Mouse (Mus musculus): ENCODE measurements around the gene Cfap44. TPM values are rescaled to one million over a fixed set of nuclear protein-coding genes. Genes with fewer than 3 reads are reported as not detected.

The Cfap44 gene
- 1.0 and 1.1 TPM in 2 replicates for polyA plus RNA-seq (2016; fragmentation: Nextera tagmentation; extraction: Ambion mirVana)

- H3K9me3 ChIP-seq = no peaks in the 10 kb centered on the region
- WGBS = 2% methylated on average over 17 of the region's 17 CpGs
- 0 out of 2 replicates have a peak within 1 kb of the TSS, but pooled peaks have one; percentile 17 for H3K9ac ChIP-seq
- no peaks in the 10 kb centered on the region for H3K36me3 ChIP-seq
- H3K4me2 ChIP-seq (replicated peaks) = peak within 1 kb of the TSS; percentile 53
- H3K27ac ChIP-seq = no peak within 1 kb of the TSS
- no peaks in the 10 kb centered on the region for H3K27me3 ChIP-seq (replicated peaks)
- peak within 1 kb of the TSS; percentile 15 for H3K4me3 ChIP-seq
- H3K4me1 ChIP-seq = peaks cover 11% of the 10 kb centered on the region
- peak; percentile 87 for ATAC-seq (ENCODE audit: low FRiP score, low read depth)
These were observed at the start of gene Cfap44 for GRCm38 (mm10) chr16:44394577-44395243. Gene Cfap44 (plus strand): TSS chr16:44394796.

- Histone ChIP-seq H3K9ac (peak within 1 kb of the TSS; percentile 74), H3K27ac (peak within 1 kb of the TSS; percentile 72; the same call in 1 of the 2 replicates), H3K4me2 (replicated peaks) (peak within 1 kb of the TSS; percentile 72), H3K27me3 (replicated peaks) (no peaks in the 10 kb centered on the region), H3K36me3 (no peaks in the 10 kb centered on the region), H3K4me3 (peak within 1 kb of the TSS; percentile 76), H3K9me3 (no peaks in the 10 kb centered on the region), H3K4me1 (peaks cover 12% of the 10 kb centered on the region)
- ATAC-seq (ENCODE audit: low FRiP score, low read depth) = peak; percentile 100
- under 1% methylated on average over 67 of the region's 67 CpGs for WGBS
These were observed 47.3 kb upstream of the Cfap44 start, which contains the start of gene Spice1 for GRCm38 (mm10) chr16:44347071-44347901. Gene Spice1 (plus strand): TSS chr16:44347121.

- WGBS = 85% methylated on average over 4 of the region's 4 CpGs
- no peak for ATAC-seq (ENCODE audit: low FRiP score, low read depth)
- no peak overlapping the region for H3K9ac ChIP-seq
- no peaks in the 10 kb centered on the region for H3K36me3 ChIP-seq
- peaks cover 12% of the 10 kb centered on the region for H3K4me1 ChIP-seq
- no peak overlapping the region for H3K4me2 ChIP-seq (replicated peaks)
- no peaks in the 10 kb centered on the region for H3K27me3 ChIP-seq (replicated peaks)
- no peak overlapping the region for H3K4me3 ChIP-seq
- H3K9me3 ChIP-seq = no peaks in the 10 kb centered on the region
- H3K27ac ChIP-seq = no peak overlapping the region
These were observed 44.7 kb upstream of the Cfap44 start for GRCm38 (mm10) chr16:44349801-44350397.

- ATAC-seq (ENCODE audit: low FRiP score, low read depth) = no peak
- Histone ChIP-seq H3K27me3 (replicated peaks) (no peaks in the 10 kb centered on the region), H3K27ac (no peak overlapping the region), H3K9ac (no peak overlapping the region), H3K4me1 (no peaks in the 10 kb centered on the region), H3K9me3 (no peaks in the 10 kb centered on the region), H3K4me2 (replicated peaks) (no peak overlapping the region), H3K36me3 (peaks cover 9% of the 10 kb centered on the region), H3K4me3 (no peak overlapping the region)
- 84% methylated on average over 7 of the region's 7 CpGs for WGBS
These were observed 38.3 kb upstream of the Cfap44 start for GRCm38 (mm10) chr16:44356291-44356690.

- ATAC-seq (ENCODE audit: low FRiP score, low read depth) = no peak
- Histone ChIP-seq H3K36me3 (peaks cover 17% of the 10 kb centered on the region), H3K4me1 (no peaks in the 10 kb centered on the region), H3K27ac (no peak overlapping the region), H3K4me2 (replicated peaks) (no peak overlapping the region), H3K9ac (no peak overlapping the region), H3K9me3 (no peaks in the 10 kb centered on the region), H3K4me3 (no peak overlapping the region), H3K27me3 (replicated peaks) (no peaks in the 10 kb centered on the region)
- WGBS = 77% methylated on average over 4 of the region's 4 CpGs
These were observed 36.9 kb upstream of the Cfap44 start for GRCm38 (mm10) chr16:44357571-44358268.

GRCm38 (mm10) chr16:44361921-44362890, 32.4 kb upstream of the Cfap44 start:
- Histone ChIP-seq H3K4me1 (no peaks in the 10 kb centered on the region), H3K27me3 (replicated peaks) (no peaks in the 10 kb centered on the region), H3K4me2 (replicated peaks) (no peak overlapping the region), H3K36me3 (peaks cover 21% of the 10 kb centered on the region), H3K4me3 (no peak overlapping the region), H3K9ac (no peak overlapping the region), H3K27ac (no peak overlapping the region), H3K9me3 (no peaks in the 10 kb centered on the region)
- ATAC-seq (ENCODE audit: low FRiP score, low read depth) = no peak
- WGBS = 89% methylated on average over 10 of the region's 10 CpGs

GRCm38 (mm10) chr16:44365522-44365921, 29.1 kb upstream of the Cfap44 start:
- H3K4me3 ChIP-seq = no peak overlapping the region
- no peak overlapping the region for H3K4me2 ChIP-seq (replicated peaks)
- no peak overlapping the region for H3K9ac ChIP-seq
- 95% methylated on average over 7 of the region's 7 CpGs for WGBS
- ATAC-seq (ENCODE audit: low FRiP score, low read depth) = no peak
- no peaks in the 10 kb centered on the region for H3K4me1 ChIP-seq
- H3K36me3 ChIP-seq = peaks cover 22% of the 10 kb centered on the region
- no peak overlapping the region for H3K27ac ChIP-seq
- no peaks in the 10 kb centered on the region for H3K27me3 ChIP-seq (replicated peaks)
- H3K9me3 ChIP-seq = no peaks in the 10 kb centered on the region

- no peaks in the 10 kb centered on the region for H3K27me3 ChIP-seq (replicated peaks)
- no peak overlapping the region for H3K9ac ChIP-seq
- ATAC-seq (ENCODE audit: low FRiP score, low read depth) = no peak
- no peak overlapping the region for H3K27ac ChIP-seq
- no peak overlapping the region for H3K4me2 ChIP-seq (replicated peaks)
- peaks cover 18% of the 10 kb centered on the region for H3K36me3 ChIP-seq
- no peaks in the 10 kb centered on the region for H3K4me1 ChIP-seq
- 92% methylated on average over 4 of the region's 4 CpGs for WGBS
- no peak overlapping the region for H3K4me3 ChIP-seq
- no peaks in the 10 kb centered on the region for H3K9me3 ChIP-seq
These were observed 19.1 kb upstream of the Cfap44 start for GRCm38 (mm10) chr16:44375459-44375858.

- peaks cover 9% of the 10 kb centered on the region for H3K36me3 ChIP-seq
- ATAC-seq (ENCODE audit: low FRiP score, low read depth) = no peak
- H3K9me3 ChIP-seq = no peaks in the 10 kb centered on the region
- H3K4me1 ChIP-seq = peaks cover 4% of the 10 kb centered on the region; the same call in 1 of the 2 replicates
- no peak overlapping the region for H3K4me3 ChIP-seq
- 69% methylated on average over 4 of the region's 4 CpGs for WGBS
- H3K27me3 ChIP-seq (replicated peaks) = no peaks in the 10 kb centered on the region
- no peak overlapping the region for H3K27ac ChIP-seq
- H3K9ac ChIP-seq = no peak overlapping the region
- no peak overlapping the region for H3K4me2 ChIP-seq (replicated peaks)
These were observed 14.6 kb upstream of the Cfap44 start for GRCm38 (mm10) chr16:44380006-44380405.

- Histone ChIP-seq H3K4me2 (replicated peaks) (no peak overlapping the region), H3K27ac (no peak overlapping the region), H3K4me1 (peaks cover 4% of the 10 kb centered on the region; the same call in 1 of the 2 replicates), H3K4me3 (no peak overlapping the region), H3K9me3 (no peaks in the 10 kb centered on the region), H3K27me3 (replicated peaks) (no peaks in the 10 kb centered on the region), H3K36me3 (peaks cover 12% of the 10 kb centered on the region), H3K9ac (no peak overlapping the region)
- WGBS = 15% methylated on average over 5 of the region's 5 CpGs
- no peak for ATAC-seq (ENCODE audit: low FRiP score, low read depth)
These were observed 13.0 kb upstream of the Cfap44 start for GRCm38 (mm10) chr16:44381578-44381977.

GRCm38 (mm10) chr16:44383549-44383948, 11.0 kb upstream of the Cfap44 start:
- Histone ChIP-seq H3K4me2 (replicated peaks) (no peak overlapping the region), H3K4me1 (peaks cover 4% of the 10 kb centered on the region; the same call in 1 of the 2 replicates), H3K4me3 (no peak overlapping the region), H3K9me3 (no peaks in the 10 kb centered on the region), H3K9ac (no peak overlapping the region), H3K27ac (no peak overlapping the region), H3K27me3 (replicated peaks) (no peaks in the 10 kb centered on the region), H3K36me3 (peaks cover 8% of the 10 kb centered on the region)
- WGBS = 24% methylated on average over 2 of the region's 2 CpGs
- no peak for ATAC-seq (ENCODE audit: low FRiP score, low read depth)

Measured in neural tube, embryonic 12.5 days (tissue).